20 mouse cellular contexts compared by ENCODE assay signal in genomic region chr9:63051631-63052030, GRCm38 (mm10).
"Had no signal": no experiment of that assay in that cellular context is flagged by ENCODE, and none has a peak within 500 bp of the region (broad histone marks: within the 10 kb centered on the region; RNA-seq: fewer than 3 reads in every experiment).

No protein-coding gene starts in this region.

- DNase-seq: kidney, adult 18-20 months; kidney, adult 9 months; kidney, postnatal 25 days; layer of hippocampus, postnatal 36 days; left cerebral cortex, postnatal 4 days; liver, postnatal 0 days; lung, embryonic 14.5 days; thymus, adult 2 months; thymus, postnatal 14 days; thymus, postnatal 4 days had no signal

- H3K36me3 ChIP-seq: limb, embryonic 13.5 days; midbrain, embryonic 12.5 days; midbrain, embryonic 15.5 days; neural tube, embryonic 13.5 days had no signal

- H3K9me3 ChIP-seq: limb, embryonic 13.5 days; midbrain, embryonic 12.5 days; midbrain, embryonic 15.5 days; neural tube, embryonic 13.5 days had no signal

- H3K27me3 ChIP-seq: limb, embryonic 13.5 days; midbrain, embryonic 15.5 days; neural tube, embryonic 13.5 days had no signal

- H3K9ac ChIP-seq: limb, embryonic 13.5 days; liver, embryonic 14.5 days; liver, postnatal 0 days; lung, embryonic 14.5 days; midbrain, embryonic 12.5 days; midbrain, embryonic 15.5 days; neural tube, embryonic 13.5 days had no signal

- H3K4me3 ChIP-seq: left cerebral cortex, adult 2 months; limb, embryonic 13.5 days; midbrain, embryonic 12.5 days; midbrain, embryonic 15.5 days; neural tube, embryonic 13.5 days had no signal

- ATAC-seq: liver, postnatal 0 days; lung, postnatal 0 days; midbrain, embryonic 15.5 days had no signal

- H3K27ac ChIP-seq: left cerebral cortex, adult 2 months; limb, embryonic 13.5 days; liver, embryonic 14.5 days; macrophage; midbrain, embryonic 12.5 days; midbrain, embryonic 15.5 days; neural tube, embryonic 13.5 days; stomach, postnatal 0 days had no signal

- H3K4me2 ChIP-seq: limb, embryonic 13.5 days; liver, embryonic 11.5 days; lung, embryonic 14.5 days; midbrain, embryonic 12.5 days; midbrain, embryonic 15.5 days; neural tube, embryonic 13.5 days had no signal

- H3K4me1 ChIP-seq: limb, embryonic 13.5 days; midbrain, embryonic 12.5 days; midbrain, embryonic 15.5 days; neural tube, embryonic 13.5 days had no signal
